Mouse (Mus musculus): ENCODE results near the gene Ppm1n. TPM values are rescaled to one million over a fixed set of nuclear protein-coding genes. Genes with fewer than 3 reads are reported as not detected.

Gene Ppm1n
- polyA plus RNA-seq, 1 experiment from 2014 or later: 0.34 TPM

- peaks cover 5% of the 10 kb centered on the region for H3K36me3 ChIP-seq (ENCODE audit: control insufficient read depth, insufficient read depth, low read length)
- H3K27ac ChIP-seq (ENCODE audit: low read depth, low read length): peak overlapping the region; percentile 98
- peak overlapping the region; percentile 86 for H3K4me2 ChIP-seq
- no peak; the same call in 1 of the 2 replicates for ATAC-seq (replicated peaks; ENCODE audit: insufficient number of reproducible peaks, low FRiP score, low TSS enrichment)
- peaks cover 48% of the 10 kb centered on the region for H3K4me1 ChIP-seq (ENCODE audit: control insufficient read depth, insufficient read depth, low read length)
- 41% methylated on average over 10 of the region's 10 CpGs for WGBS (ENCODE audit: insufficient replicate concordance)
- H3K27me3 ChIP-seq (ENCODE audit: control insufficient read depth, insufficient read depth, low read length): no peaks in the 10 kb centered on the region
- H3K9ac ChIP-seq (ENCODE audit: low read depth, low read length): peak overlapping the region; percentile 98
- H3K9me3 ChIP-seq (replicated peaks; ENCODE audit: control insufficient read depth, low read length): no peaks in the 10 kb centered on the region
- peak overlapping the region; percentile 95 for H3K4me3 ChIP-seq (ENCODE audit: low read depth, low read length)
These were observed 10.7 kb downstream of the Ppm1n start for GRCm38 (mm10) chr7:19268993-19269681.

- ATAC-seq (replicated peaks; ENCODE audit: insufficient number of reproducible peaks, low FRiP score, low TSS enrichment): no peak
- Histone ChIP-seq H3K27ac (ENCODE audit: low read depth, low read length) (no peak overlapping the region), H3K9ac (ENCODE audit: low read depth, low read length) (no peak overlapping the region), H3K36me3 (ENCODE audit: control insufficient read depth, insufficient read depth, low read length) (peaks cover 21% of the 10 kb centered on the region), H3K4me1 (ENCODE audit: control insufficient read depth, insufficient read depth, low read length) (peaks cover 48% of the 10 kb centered on the region), H3K9me3 (replicated peaks; ENCODE audit: control insufficient read depth, low read length) (no peaks in the 10 kb centered on the region), H3K4me2 (no peak overlapping the region), H3K4me3 (ENCODE audit: low read depth, low read length) (no peak overlapping the region), H3K27me3 (ENCODE audit: control insufficient read depth, insufficient read depth, low read length) (no peaks in the 10 kb centered on the region)
- WGBS (ENCODE audit: insufficient replicate concordance): 54% methylated on average over 10 of the region's 10 CpGs
These were observed 12.8 kb downstream of the Ppm1n start for GRCm38 (mm10) chr7:19267051-19267450.

GRCm38 (mm10) chr7:19265928-19266822 lies 13.7 kb downstream of the Ppm1n start:
- WGBS (ENCODE audit: insufficient replicate concordance): 70% methylated on average over 10 of the region's 10 CpGs
- Histone ChIP-seq H3K4me2 (0 out of 2 replicates have a peak overlapping the region, but pooled peaks have one; percentile 45), H3K9ac (ENCODE audit: low read depth, low read length) (peak overlapping the region; percentile 12; the same call in 1 of the 2 replicates), H3K9me3 (replicated peaks; ENCODE audit: control insufficient read depth, low read length) (no peaks in the 10 kb centered on the region), H3K4me1 (ENCODE audit: control insufficient read depth, insufficient read depth, low read length) (peaks cover 48% of the 10 kb centered on the region), H3K4me3 (ENCODE audit: low read depth, low read length) (no peak overlapping the region), H3K27ac (ENCODE audit: low read depth, low read length) (peak overlapping the region; percentile 50; the same call in 1 of the 2 replicates), H3K36me3 (ENCODE audit: control insufficient read depth, insufficient read depth, low read length) (peaks cover 26% of the 10 kb centered on the region), H3K27me3 (ENCODE audit: control insufficient read depth, insufficient read depth, low read length) (no peaks in the 10 kb centered on the region)
- ATAC-seq (replicated peaks; ENCODE audit: insufficient number of reproducible peaks, low FRiP score, low TSS enrichment): no peak

- Histone ChIP-seq H3K27me3 (ENCODE audit: control insufficient read depth, insufficient read depth, low read length) (no peaks in the 10 kb centered on the region), H3K9ac (ENCODE audit: low read depth, low read length) (0 out of 2 replicates have a peak overlapping the region, but pooled peaks have one; percentile 16), H3K27ac (ENCODE audit: low read depth, low read length) (peak overlapping the region; percentile 50), H3K9me3 (replicated peaks; ENCODE audit: control insufficient read depth, low read length) (no peaks in the 10 kb centered on the region), H3K4me2 (peak overlapping the region; percentile 45), H3K4me1 (ENCODE audit: control insufficient read depth, insufficient read depth, low read length) (peaks cover 48% of the 10 kb centered on the region), H3K4me3 (ENCODE audit: low read depth, low read length) (no peak overlapping the region), H3K36me3 (ENCODE audit: control insufficient read depth, insufficient read depth, low read length) (peaks cover 34% of the 10 kb centered on the region)
- 27% methylated on average over 7 of the region's 7 CpGs for WGBS (ENCODE audit: insufficient replicate concordance)
- no peak for ATAC-seq (replicated peaks; ENCODE audit: insufficient number of reproducible peaks, low FRiP score, low TSS enrichment)
These were observed 14.7 kb downstream of the Ppm1n start for GRCm38 (mm10) chr7:19265147-19265546.

- no peak overlapping the region for H3K27ac ChIP-seq (ENCODE audit: low read depth, low read length)
- 76% methylated on average over 3 of the region's 3 CpGs for WGBS (ENCODE audit: insufficient replicate concordance)
These were observed 21.5 kb downstream of the Ppm1n start for GRCm38 (mm10) chr7:19258336-19258735.

GRCm38 (mm10) chr7:19257390-19258022 lies 22.4 kb downstream of the Ppm1n start:
- 47% methylated on average over 11 of the region's 11 CpGs for WGBS (ENCODE audit: insufficient replicate concordance)
- ATAC-seq (replicated peaks; ENCODE audit: insufficient number of reproducible peaks, low FRiP score, low TSS enrichment): peak; percentile 80
- H3K9me3 ChIP-seq (replicated peaks; ENCODE audit: control insufficient read depth, low read length): no peaks in the 10 kb centered on the region
- H3K36me3 ChIP-seq (ENCODE audit: control insufficient read depth, insufficient read depth, low read length): peaks cover 46% of the 10 kb centered on the region
- H3K4me3 ChIP-seq (ENCODE audit: low read depth, low read length): no peak overlapping the region
- no peaks in the 10 kb centered on the region for H3K4me1 ChIP-seq (ENCODE audit: control insufficient read depth, insufficient read depth, low read length)
- H3K4me2 ChIP-seq: peak overlapping the region; percentile 5; the same call in 1 of the 2 replicates
- H3K27ac ChIP-seq (ENCODE audit: low read depth, low read length): 0 out of 2 replicates have a peak overlapping the region, but pooled peaks have one; percentile 8
- no peaks in the 10 kb centered on the region for H3K27me3 ChIP-seq (ENCODE audit: control insufficient read depth, insufficient read depth, low read length)
- no peak overlapping the region for H3K9ac ChIP-seq (ENCODE audit: low read depth, low read length)

More at GRCm38 (mm10) chr7:19258336-19258735, 21.5 kb downstream of the Ppm1n start:
- Histone ChIP-seq H3K4me1 (ENCODE audit: control insufficient read depth, insufficient read depth, low read length) (no peaks in the 10 kb centered on the region), H3K4me3 (ENCODE audit: low read depth, low read length) (no peak overlapping the region), H3K27me3 (ENCODE audit: control insufficient read depth, insufficient read depth, low read length) (no peaks in the 10 kb centered on the region), H3K36me3 (ENCODE audit: control insufficient read depth, insufficient read depth, low read length) (peaks cover 52% of the 10 kb centered on the region), H3K9ac (ENCODE audit: low read depth, low read length) (no peak overlapping the region), H3K4me2 (no peak overlapping the region), H3K9me3 (replicated peaks; ENCODE audit: control insufficient read depth, low read length) (no peaks in the 10 kb centered on the region)
- no peak for ATAC-seq (replicated peaks; ENCODE audit: insufficient number of reproducible peaks, low FRiP score, low TSS enrichment)

GRCm38 (mm10) chr7:19256567-19256966 lies 23.3 kb downstream of the Ppm1n start:
- H3K9me3 ChIP-seq (replicated peaks; ENCODE audit: control insufficient read depth, low read length): no peaks in the 10 kb centered on the region
- H3K4me3 ChIP-seq (ENCODE audit: low read depth, low read length): no peak overlapping the region
- H3K9ac ChIP-seq (ENCODE audit: low read depth, low read length): no peak overlapping the region
- 80% methylated on average over 7 of the region's 7 CpGs for WGBS (ENCODE audit: insufficient replicate concordance)
- H3K4me2 ChIP-seq: no peak overlapping the region
- no peaks in the 10 kb centered on the region for H3K4me1 ChIP-seq (ENCODE audit: control insufficient read depth, insufficient read depth, low read length)
- H3K27ac ChIP-seq (ENCODE audit: low read depth, low read length): no peak overlapping the region
- peaks cover 37% of the 10 kb centered on the region for H3K36me3 ChIP-seq (ENCODE audit: control insufficient read depth, insufficient read depth, low read length)
- ATAC-seq (replicated peaks; ENCODE audit: insufficient number of reproducible peaks, low FRiP score, low TSS enrichment): no peak
- no peaks in the 10 kb centered on the region for H3K27me3 ChIP-seq (ENCODE audit: control insufficient read depth, insufficient read depth, low read length)

- Histone ChIP-seq H3K4me3 (ENCODE audit: low read depth, low read length) (no peak overlapping the region), H3K27ac (ENCODE audit: low read depth, low read length) (no peak overlapping the region), H3K36me3 (ENCODE audit: control insufficient read depth, insufficient read depth, low read length) (peaks cover 28% of the 10 kb centered on the region), H3K4me2 (no peak overlapping the region), H3K9me3 (replicated peaks; ENCODE audit: control insufficient read depth, low read length) (no peaks in the 10 kb centered on the region), H3K9ac (ENCODE audit: low read depth, low read length) (no peak overlapping the region), H3K27me3 (ENCODE audit: control insufficient read depth, insufficient read depth, low read length) (no peaks in the 10 kb centered on the region), H3K4me1 (ENCODE audit: control insufficient read depth, insufficient read depth, low read length) (no peaks in the 10 kb centered on the region)
- no peak for ATAC-seq (replicated peaks; ENCODE audit: insufficient number of reproducible peaks, low FRiP score, low TSS enrichment)
- WGBS (ENCODE audit: insufficient replicate concordance): 85% methylated on average over 17 of the region's 17 CpGs
These were observed 24.5 kb downstream of the Ppm1n start for GRCm38 (mm10) chr7:19255395-19255794.

Data from heart, embryonic 11.5 days (tissue).